Mouse (Mus musculus) hindbrain, embryonic 14.5 days (tissue): Measurements from ENCODE around the gene Ptprt. TPM values are rescaled to one million over a fixed set of nuclear protein-coding genes. Genes with fewer than 3 reads are reported as not detected.

Experiments
- ATAC-seq: fragments of 200-750 bp; cut with Nextera tagmentation; 2 replicates; pipeline ENCODE4 v1.8.0; 2017; ENCODE audit warnings: moderate number of reproducible peaks, mild to moderate bottlenecking, moderate TSS enrichment, moderate library complexity; ENCODE audit not compliant: low FRiP score
- DNase-seq: peaks from one replicate; pipeline ENCODE4 v3.0.0-alpha.2; 2015; ENCODE audit warnings: low spot score
- H3K27ac ChIP-seq: fragments of 300-500 bp; sonication (generic); 2 replicates; pipeline ENCODE4 v1.5.1; 2014; ENCODE audit warnings: mild to moderate bottlenecking, moderate library complexity
- H3K27me3 ChIP-seq: fragments of 300-500 bp; sonication (generic); 2 replicates; pipeline ENCODE4 v1.6.1; 2014; ENCODE audit warnings: mild to moderate bottlenecking, low read length, mixed read lengths; ENCODE audit not compliant: control insufficient read depth, insufficient read depth
- H3K36me3 ChIP-seq: fragments of 300-500 bp; sonication (generic); replicated peaks from 2 replicates; pipeline ENCODE4 v1.6.1; 2014; ENCODE audit not compliant: control insufficient read depth, insufficient read depth
- H3K4me1 ChIP-seq: fragments of 300-500 bp; sonication (generic); replicated peaks from 2 replicates; pipeline ENCODE4 v1.6.1; 2014; ENCODE audit warnings: antibody characterized with exemption, low read length, mixed read lengths; ENCODE audit not compliant: control insufficient read depth, insufficient read depth
- H3K4me2 ChIP-seq: fragments of 300-500 bp; sonication (generic); replicated peaks from 2 replicates; pipeline ENCODE4 v1.6.1; 2014; ENCODE audit warnings: mild to moderate bottlenecking, moderate library complexity
- H3K4me3 ChIP-seq: fragments of 300-500 bp; sonication (generic); replicated peaks from 2 replicates; pipeline ENCODE4 v1.5.1; 2014; ENCODE audit warnings: mild to moderate bottlenecking, low read length
- H3K9ac ChIP-seq: fragments of 300-500 bp; sonication (generic); 2 replicates; pipeline ENCODE4 v1.6.1; 2014
- H3K9me3 ChIP-seq: fragments of 300-500 bp; sonication (generic); 2 replicates; pipeline ENCODE4 v1.6.1; 2016; ENCODE audit warnings: low read length; ENCODE audit not compliant: control insufficient read depth
- WGBS: fragments of 180-500 bp; shearing (Covaris S2); extraction: QIAGEN DNeasy Blood & Tissue Kit; methylation state at CpG from one replicate; pipeline ENCODE4 v1.1.7; 2014; 5-methylcytosine and 5-hydroxymethylcytosine counted together
- polyA plus RNA-seq: library from polyadenylated mRNA; unstranded; fragments of >200 nt; fragmentation: Nextera tagmentation; extraction: Ambion mirVana; gene quantifications from 2 replicates; pipeline ENCODE4 v1.2.1, GENCODE M21; 2014

Ptprt gene
- polyA plus RNA-seq, 1 experiment from 2014 or later, result 21.5 TPM

DNA sequence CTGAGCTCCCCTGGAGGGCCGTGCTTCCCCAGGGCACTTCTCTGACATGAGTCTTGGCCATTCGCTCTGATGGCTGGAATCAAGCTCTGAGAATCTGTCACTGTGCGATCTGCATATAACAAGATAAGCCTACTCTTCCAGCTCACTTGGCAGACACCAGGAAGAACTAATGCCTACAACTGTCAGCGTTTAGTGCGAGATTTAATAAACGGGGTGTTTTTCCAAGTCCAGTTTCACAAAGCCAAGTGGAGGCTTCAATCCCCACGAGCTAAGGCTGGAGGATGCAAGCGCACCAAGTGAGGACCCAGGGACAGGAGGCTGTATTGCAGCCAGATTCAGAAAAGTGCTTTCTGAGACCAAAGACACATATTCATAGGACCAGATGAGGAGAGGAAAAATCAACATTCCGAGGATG, 161.4 kb downstream of the Ptprt start:
- ATAC-seq, result no peak
- 89% methylated on average over 9 of the region's 9 CpGs for WGBS
- DNase-seq, result no peak
- H3K36me3 ChIP-seq, result no peaks in the 10 kb centered on the region
- H3K27me3 ChIP-seq, result no peaks in the 10 kb centered on the region
- no peak overlapping the region for H3K4me2 ChIP-seq
- no peaks in the 10 kb centered on the region for H3K4me1 ChIP-seq
- no peak overlapping the region for H3K27ac ChIP-seq
- H3K4me3 ChIP-seq, result no peak overlapping the region
- no peaks in the 10 kb centered on the region for H3K9me3 ChIP-seq
- no peak overlapping the region for H3K9ac ChIP-seq

DNA sequence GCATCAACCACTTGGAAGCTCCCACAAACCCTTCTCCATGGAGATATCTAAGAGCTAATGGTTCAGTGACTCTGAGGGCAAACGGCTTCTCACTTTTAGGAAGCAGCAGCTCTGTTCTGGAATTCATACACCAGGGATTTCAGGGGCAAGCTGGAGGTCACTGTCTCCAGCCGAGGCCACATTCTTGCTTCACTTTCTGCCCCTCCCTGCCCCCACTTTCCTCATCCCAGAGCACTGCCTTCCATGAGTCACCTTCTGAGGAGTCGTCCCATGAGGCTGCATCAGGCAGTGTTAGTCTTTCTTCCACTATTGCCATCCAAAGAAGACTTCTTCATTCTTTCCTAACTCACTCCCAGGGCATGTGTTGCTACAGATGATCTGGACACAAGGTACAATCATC, 162.8 kb downstream of the Ptprt start:
- no peaks in the 10 kb centered on the region for H3K27me3 ChIP-seq
- ATAC-seq, result no peak
- no peak overlapping the region for H3K9ac ChIP-seq
- no peak overlapping the region for H3K27ac ChIP-seq
- no peaks in the 10 kb centered on the region for H3K4me1 ChIP-seq
- WGBS, result 58% methylated on average over 3 of the region's 3 CpGs
- DNase-seq, result no peak
- no peaks in the 10 kb centered on the region for H3K9me3 ChIP-seq
- no peaks in the 10 kb centered on the region for H3K36me3 ChIP-seq
- H3K4me2 ChIP-seq, result no peak overlapping the region
- no peak overlapping the region for H3K4me3 ChIP-seq

DNA sequence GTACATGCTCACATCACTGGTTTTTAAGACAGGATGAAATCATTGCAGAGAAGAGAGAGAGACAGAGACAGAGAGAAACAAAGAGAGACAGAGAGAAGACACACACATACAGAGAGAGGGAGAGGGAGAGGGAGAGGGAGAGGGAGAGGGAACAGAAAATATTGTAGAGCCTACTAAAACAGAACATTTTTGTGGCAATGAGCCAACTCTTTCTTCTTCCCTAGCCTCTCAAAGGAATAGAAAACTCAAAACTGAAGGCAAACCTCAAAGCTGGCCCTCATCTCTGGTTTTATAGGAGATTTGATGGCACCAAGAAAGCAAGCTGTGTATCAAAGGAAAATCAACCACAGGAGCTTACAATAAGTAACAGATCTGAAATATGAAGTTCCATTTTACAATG, 176.9 kb downstream of the Ptprt start:
- Histone ChIP-seq H3K9me3 (no peaks in the 10 kb centered on the region), H3K4me3 (no peak overlapping the region), H3K9ac (no peak overlapping the region), H3K36me3 (no peaks in the 10 kb centered on the region), H3K27me3 (no peaks in the 10 kb centered on the region), H3K4me1 (no peaks in the 10 kb centered on the region), H3K27ac (no peak overlapping the region), H3K4me2 (no peak overlapping the region)
- ATAC-seq, result no peak
- DNase-seq, result no peak

DNA sequence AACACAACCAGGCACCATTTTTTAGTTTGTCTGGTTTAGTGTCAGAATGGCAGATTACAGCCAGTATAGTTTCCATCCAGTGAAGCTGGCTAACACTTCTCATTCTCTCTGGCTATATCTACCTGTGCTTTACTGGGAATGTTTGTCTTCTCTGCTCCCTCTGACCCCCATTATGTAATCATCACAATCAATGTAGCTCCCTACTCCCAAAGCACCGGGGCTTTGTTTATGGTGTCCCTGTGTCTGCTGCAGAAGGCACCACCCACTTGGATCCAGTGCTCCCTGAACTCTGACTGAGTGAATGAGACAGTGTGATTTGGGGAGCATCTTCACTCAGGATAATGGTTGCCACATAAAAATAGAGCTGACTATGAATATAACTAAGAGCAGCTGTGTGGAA, 217.8 kb downstream of the Ptprt start:
- H3K4me2 ChIP-seq, result no peak overlapping the region
- 55% methylated on average over 1 of the region's 1 CpGs for WGBS
- no peaks in the 10 kb centered on the region for H3K4me1 ChIP-seq
- H3K9me3 ChIP-seq, result no peaks in the 10 kb centered on the region
- ATAC-seq (no peak), DNase-seq (no peak)
- H3K9ac ChIP-seq, result no peak overlapping the region
- H3K27ac ChIP-seq, result no peak overlapping the region
- H3K27me3 ChIP-seq, result no peaks in the 10 kb centered on the region
- no peaks in the 10 kb centered on the region for H3K36me3 ChIP-seq
- no peak overlapping the region for H3K4me3 ChIP-seq

DNA sequence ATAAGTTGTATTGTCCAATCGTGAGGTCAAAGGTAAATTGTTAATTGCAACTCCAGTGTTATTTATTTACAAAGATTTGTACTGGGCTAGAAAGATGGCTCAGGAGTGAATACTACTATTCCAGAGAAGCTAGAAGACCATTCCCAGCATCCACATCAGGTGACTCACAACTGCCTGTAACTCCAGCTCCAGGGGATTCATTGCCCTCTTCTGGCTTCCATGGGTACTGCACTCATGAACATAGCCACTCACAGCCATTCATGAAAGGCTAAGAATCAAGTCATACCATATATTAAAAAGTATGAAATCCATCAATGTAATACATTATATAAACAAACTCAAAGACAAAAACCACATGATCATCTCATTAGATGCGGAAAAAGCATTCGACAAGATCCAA, 224.3 kb downstream of the Ptprt start:
- WGBS, result 96% methylated on average over 3 of the region's 3 CpGs

DNA sequence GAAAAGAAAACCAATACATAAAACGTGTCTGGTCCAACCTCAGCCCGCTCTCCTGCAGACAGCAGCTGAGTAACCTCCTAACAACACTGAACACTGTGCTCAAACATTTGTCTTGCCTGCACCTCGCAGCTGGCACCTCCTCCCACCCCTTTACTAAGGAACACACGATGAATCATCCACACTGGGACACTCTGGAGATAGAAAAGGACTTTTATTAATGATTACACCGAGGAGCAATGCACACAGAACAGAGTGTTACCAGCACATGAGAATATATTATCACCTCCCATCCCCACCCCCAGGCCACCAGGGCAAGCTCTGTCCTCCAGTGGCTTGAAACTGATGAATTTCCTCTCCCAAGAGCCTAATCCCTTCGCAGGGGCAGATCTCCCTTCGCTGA, 230.8 kb downstream of the Ptprt start:
- 65% methylated on average over 7 of the region's 7 CpGs for WGBS
- H3K36me3 ChIP-seq, result no peaks in the 10 kb centered on the region
- no peak overlapping the region for H3K4me3 ChIP-seq
- H3K4me1 ChIP-seq, result no peaks in the 10 kb centered on the region
- no peaks in the 10 kb centered on the region for H3K9me3 ChIP-seq
- H3K9ac ChIP-seq, result no peak overlapping the region
- H3K27ac ChIP-seq, result no peak overlapping the region
- no peak for ATAC-seq
- no peak overlapping the region for H3K4me2 ChIP-seq
- DNase-seq, result no peak
- no peaks in the 10 kb centered on the region for H3K27me3 ChIP-seq

More for the DNA sequence above, 224.3 kb downstream of the Ptprt start:
- DNase-seq, result no peak
- Histone ChIP-seq H3K4me1 (no peaks in the 10 kb centered on the region), H3K36me3 (no peaks in the 10 kb centered on the region), H3K4me3 (no peak overlapping the region), H3K9ac (no peak overlapping the region), H3K27me3 (no peaks in the 10 kb centered on the region), H3K27ac (no peak overlapping the region), H3K9me3 (no peaks in the 10 kb centered on the region), H3K4me2 (no peak overlapping the region)
- no peak for ATAC-seq

DNA sequence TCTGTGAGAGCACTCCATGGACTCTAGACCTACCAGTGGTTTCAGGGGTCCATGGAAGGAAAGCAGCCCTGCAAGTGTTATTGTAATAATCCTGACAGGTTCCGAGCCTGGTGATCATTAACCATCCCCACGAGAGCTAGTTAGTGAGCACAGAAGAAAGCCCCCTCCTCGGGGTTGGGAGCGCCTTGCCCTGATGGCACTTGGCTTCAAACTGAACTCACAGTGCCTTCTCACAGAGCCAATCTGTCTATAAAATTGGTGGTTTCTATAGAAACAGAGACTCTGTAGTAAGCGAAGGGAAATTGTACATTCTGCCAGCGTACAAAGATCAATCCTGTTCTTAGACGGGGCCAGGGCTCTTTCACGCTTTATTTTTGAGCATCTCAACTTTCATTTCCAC, 234.8 kb downstream of the Ptprt start:
- Histone ChIP-seq H3K4me1 (no peaks in the 10 kb centered on the region), H3K27ac (no peak overlapping the region), H3K9me3 (no peaks in the 10 kb centered on the region), H3K4me3 (no peak overlapping the region), H3K27me3 (no peaks in the 10 kb centered on the region), H3K4me2 (no peak overlapping the region), H3K9ac (no peak overlapping the region), H3K36me3 (no peaks in the 10 kb centered on the region)
- 65% methylated on average over 8 of the region's 8 CpGs for WGBS
- ATAC-seq, result peak; percentile 27; the same call in 1 of the 2 replicates
- DNase-seq, result peak; percentile 39

DNA sequence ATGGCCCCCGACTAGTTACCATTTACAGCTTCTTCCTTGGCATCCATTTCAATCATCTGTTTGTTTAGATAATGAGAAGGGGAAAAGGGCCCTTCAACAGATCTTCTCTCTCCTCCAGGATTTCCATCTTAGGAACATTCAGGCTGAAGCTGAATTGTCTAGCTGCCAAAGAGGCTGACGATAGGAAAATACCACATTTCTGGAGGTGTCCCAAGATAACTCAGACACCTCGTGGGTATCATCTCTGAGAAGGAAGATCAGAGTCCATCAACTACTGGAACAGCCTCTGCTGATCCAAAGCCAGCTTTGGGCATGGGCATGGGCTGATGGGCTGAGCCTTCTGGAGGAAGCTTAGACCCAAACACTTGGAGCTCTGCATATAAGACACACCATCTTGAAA, 242.8 kb downstream of the Ptprt start:
- no peaks in the 10 kb centered on the region for H3K36me3 ChIP-seq
- no peak overlapping the region for H3K4me3 ChIP-seq
- WGBS, result 78% methylated on average over 3 of the region's 3 CpGs
- H3K4me1 ChIP-seq, result no peaks in the 10 kb centered on the region
- no peak overlapping the region for H3K9ac ChIP-seq
- no peaks in the 10 kb centered on the region for H3K9me3 ChIP-seq
- H3K27ac ChIP-seq, result no peak overlapping the region
- no peak overlapping the region for H3K4me2 ChIP-seq
- no peaks in the 10 kb centered on the region for H3K27me3 ChIP-seq
- ATAC-seq (no peak), DNase-seq (no peak)

DNA sequence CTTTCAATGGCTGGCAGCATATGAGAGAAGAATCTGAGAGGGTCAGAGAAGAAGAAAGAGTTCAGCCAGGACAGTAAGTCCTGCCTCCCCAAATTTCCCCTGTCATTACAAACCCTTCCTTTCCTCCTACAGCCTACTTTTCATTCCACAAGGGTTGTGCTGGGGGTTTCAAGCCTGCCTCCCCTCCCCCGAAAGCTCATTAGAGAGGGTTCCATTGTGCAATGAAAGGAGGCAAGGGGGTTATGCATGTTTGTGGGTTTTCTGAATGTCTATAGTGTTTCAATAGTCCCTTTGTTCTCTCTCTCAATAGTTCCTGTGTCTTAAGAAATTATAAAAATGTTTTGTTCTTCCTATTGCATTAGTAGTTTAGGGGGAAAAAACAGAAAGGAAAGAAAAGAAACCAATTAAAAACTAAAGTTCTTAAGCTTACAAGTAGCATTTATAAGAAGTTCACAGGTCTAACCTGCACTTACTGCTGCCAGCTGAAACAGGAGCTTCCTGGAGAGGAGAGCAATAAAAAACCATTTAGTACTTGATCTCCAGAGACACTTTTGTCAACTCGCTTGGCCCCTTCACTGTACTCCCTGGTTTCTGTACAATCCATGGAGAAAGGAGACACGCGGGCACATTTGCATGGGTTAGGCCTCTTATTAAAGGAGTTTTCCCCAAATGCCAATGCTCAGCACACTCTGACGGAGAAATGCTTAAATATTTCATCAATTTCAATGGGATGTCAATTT, 247.7 kb downstream of the Ptprt start:
- Histone ChIP-seq H3K4me3 (no peak overlapping the region), H3K9me3 (no peaks in the 10 kb centered on the region), H3K4me2 (no peak overlapping the region), H3K36me3 (no peaks in the 10 kb centered on the region), H3K27me3 (no peaks in the 10 kb centered on the region), H3K9ac (no peak overlapping the region), H3K27ac (no peak overlapping the region), H3K4me1 (no peaks in the 10 kb centered on the region)
- ATAC-seq (no peak; the same call in 1 of the 2 replicates), DNase-seq (no peak)
- WGBS, result 32% methylated on average over 5 of the region's 5 CpGs

DNA sequence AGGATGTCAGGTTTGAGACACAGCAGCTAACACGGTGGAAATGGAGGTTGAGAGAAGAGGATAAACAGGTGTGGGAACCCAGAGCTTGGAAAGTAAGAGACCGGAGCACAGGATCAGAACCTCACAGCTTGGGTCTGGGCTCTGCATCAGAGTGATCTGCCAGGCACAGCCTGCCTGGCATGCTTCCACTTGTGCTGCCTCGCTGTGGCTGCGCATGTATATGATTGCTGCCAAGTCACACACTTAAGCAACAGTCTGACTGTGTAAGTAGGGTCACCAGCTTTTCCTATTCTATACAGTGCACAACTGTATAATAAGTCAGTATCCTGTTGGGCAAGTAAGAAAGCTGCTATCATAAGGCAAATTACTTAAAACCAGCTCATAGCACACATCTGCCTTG, 249.9 kb downstream of the Ptprt start:
- no peak overlapping the region for H3K4me2 ChIP-seq
- ATAC-seq, result no peak
- H3K9ac ChIP-seq, result no peak overlapping the region
- no peak overlapping the region for H3K27ac ChIP-seq
- WGBS, result 82% methylated on average over 4 of the region's 4 CpGs
- no peaks in the 10 kb centered on the region for H3K4me1 ChIP-seq
- H3K27me3 ChIP-seq, result no peaks in the 10 kb centered on the region
- H3K36me3 ChIP-seq, result no peaks in the 10 kb centered on the region
- no peak overlapping the region for H3K4me3 ChIP-seq
- DNase-seq, result no peak
- H3K9me3 ChIP-seq, result no peaks in the 10 kb centered on the region
